Mouse (Mus musculus): ENCODE measurements at regions not wholly inside any gene's neighbourhood (a gene's known extent, or its start where the extent isn't known, plus 50 kb on each side); places are given as distances from the start of the nearest gene placed in this dataset.

GRCm38 (mm10) chr13:84057456-84057855 is 164.6 kb upstream of the Tmem161b start:
- Histone ChIP-seq H3K9me3 (replicated peaks; ENCODE audit: control insufficient read depth, low read length) (no peaks in the 10 kb centered on the region), H3K9ac (ENCODE audit: low read depth, low read length) (no peak overlapping the region), H3K27me3 (ENCODE audit: control insufficient read depth, insufficient read depth, low read length) (no peaks in the 10 kb centered on the region), H3K4me1 (ENCODE audit: control insufficient read depth, insufficient read depth, low read length) (no peaks in the 10 kb centered on the region), H3K4me2 (no peak overlapping the region), H3K36me3 (ENCODE audit: control insufficient read depth, insufficient read depth, low read length) (no peaks in the 10 kb centered on the region), H3K4me3 (ENCODE audit: low read depth, low read length) (no peak overlapping the region), H3K27ac (ENCODE audit: low read depth, low read length) (no peak overlapping the region)
- no peak for ATAC-seq (replicated peaks; ENCODE audit: insufficient number of reproducible peaks, low FRiP score, low TSS enrichment)

DNA sequence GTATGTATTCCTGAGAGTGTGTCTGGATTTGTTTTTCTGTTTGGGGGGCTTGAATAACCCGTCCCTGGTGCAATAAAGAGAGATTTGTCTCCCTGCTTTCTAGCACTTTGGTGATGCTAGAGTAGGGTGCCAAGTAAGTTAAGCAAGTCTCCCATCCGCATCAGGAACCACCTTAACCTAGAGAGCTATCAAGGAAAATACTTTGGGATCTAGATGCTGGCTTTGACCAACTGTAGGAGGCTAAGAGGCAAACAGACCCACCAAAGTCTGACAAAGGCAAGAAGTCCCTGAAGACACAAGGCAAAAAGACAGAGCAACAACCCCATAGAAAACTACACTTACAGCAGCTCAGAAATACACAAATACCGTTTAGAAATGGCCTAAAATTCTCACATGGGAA is 163.8 kb upstream of the Tmem161b start:
- Histone ChIP-seq H3K36me3 (ENCODE audit: control insufficient read depth, insufficient read depth, low read length) (no peaks in the 10 kb centered on the region), H3K27me3 (ENCODE audit: control insufficient read depth, insufficient read depth, low read length) (no peaks in the 10 kb centered on the region), H3K4me2 (no peak overlapping the region), H3K9ac (ENCODE audit: low read depth, low read length) (no peak overlapping the region), H3K27ac (ENCODE audit: low read depth, low read length) (no peak overlapping the region), H3K4me3 (ENCODE audit: low read depth, low read length) (no peak overlapping the region), H3K4me1 (ENCODE audit: control insufficient read depth, insufficient read depth, low read length) (no peaks in the 10 kb centered on the region), H3K9me3 (replicated peaks; ENCODE audit: control insufficient read depth, low read length) (no peaks in the 10 kb centered on the region)
- WGBS (ENCODE audit: insufficient replicate concordance), result 71% methylated on average over 3 of the region's 3 CpGs
- ATAC-seq (replicated peaks; ENCODE audit: insufficient number of reproducible peaks, low FRiP score, low TSS enrichment), result no peak

- no peak overlapping the region for H3K4me3 ChIP-seq (ENCODE audit: low read depth, low read length)
- WGBS (ENCODE audit: insufficient replicate concordance), result 14% methylated on average over 10 of the region's 10 CpGs
- H3K4me2 ChIP-seq, result peak overlapping the region; percentile 47
- H3K9me3 ChIP-seq (replicated peaks; ENCODE audit: control insufficient read depth, low read length), result no peaks in the 10 kb centered on the region
- peak; percentile 22; the same call in 1 of the 2 replicates for ATAC-seq (replicated peaks; ENCODE audit: insufficient number of reproducible peaks, low FRiP score, low TSS enrichment)
- no peaks in the 10 kb centered on the region for H3K4me1 ChIP-seq (ENCODE audit: control insufficient read depth, insufficient read depth, low read length)
- no peaks in the 10 kb centered on the region for H3K36me3 ChIP-seq (ENCODE audit: control insufficient read depth, insufficient read depth, low read length)
- no peak overlapping the region for H3K27ac ChIP-seq (ENCODE audit: low read depth, low read length)
- H3K9ac ChIP-seq (ENCODE audit: low read depth, low read length), result 0 out of 2 replicates have a peak overlapping the region, but pooled peaks have one; percentile 28
- no peaks in the 10 kb centered on the region for H3K27me3 ChIP-seq (ENCODE audit: control insufficient read depth, insufficient read depth, low read length)
Observed at GRCm38 (mm10) chr13:84059031-84059651, 163.0 kb upstream of the Tmem161b start.

- no peaks in the 10 kb centered on the region for H3K4me1 ChIP-seq (ENCODE audit: control insufficient read depth, insufficient read depth, low read length)
- no peak for ATAC-seq (replicated peaks; ENCODE audit: insufficient number of reproducible peaks, low FRiP score, low TSS enrichment)
- H3K9me3 ChIP-seq (replicated peaks; ENCODE audit: control insufficient read depth, low read length), result no peaks in the 10 kb centered on the region
- no peak overlapping the region for H3K4me2 ChIP-seq
- no peaks in the 10 kb centered on the region for H3K27me3 ChIP-seq (ENCODE audit: control insufficient read depth, insufficient read depth, low read length)
- H3K27ac ChIP-seq (ENCODE audit: low read depth, low read length), result no peak overlapping the region
- WGBS (ENCODE audit: insufficient replicate concordance), result 18% methylated on average over 5 of the region's 5 CpGs
- no peak overlapping the region for H3K4me3 ChIP-seq (ENCODE audit: low read depth, low read length)
- H3K9ac ChIP-seq (ENCODE audit: low read depth, low read length), result no peak overlapping the region
- H3K36me3 ChIP-seq (ENCODE audit: control insufficient read depth, insufficient read depth, low read length), result no peaks in the 10 kb centered on the region
Observed at GRCm38 (mm10) chr13:84059661-84060452, 162.2 kb upstream of the Tmem161b start.

- H3K27me3 ChIP-seq (ENCODE audit: control insufficient read depth, insufficient read depth, low read length), result no peaks in the 10 kb centered on the region
- WGBS (ENCODE audit: insufficient replicate concordance), result 66% methylated on average over 3 of the region's 3 CpGs
- no peak overlapping the region for H3K27ac ChIP-seq (ENCODE audit: low read depth, low read length)
- no peak for ATAC-seq (replicated peaks; ENCODE audit: insufficient number of reproducible peaks, low FRiP score, low TSS enrichment)
- H3K36me3 ChIP-seq (ENCODE audit: control insufficient read depth, insufficient read depth, low read length), result no peaks in the 10 kb centered on the region
- H3K9me3 ChIP-seq (replicated peaks; ENCODE audit: control insufficient read depth, low read length), result no peaks in the 10 kb centered on the region
- H3K4me2 ChIP-seq, result no peak overlapping the region
- no peak overlapping the region for H3K9ac ChIP-seq (ENCODE audit: low read depth, low read length)
- no peaks in the 10 kb centered on the region for H3K4me1 ChIP-seq (ENCODE audit: control insufficient read depth, insufficient read depth, low read length)
- H3K4me3 ChIP-seq (ENCODE audit: low read depth, low read length), result no peak overlapping the region
Observed at GRCm38 (mm10) chr13:84060453-84060834, 161.7 kb upstream of the Tmem161b start.

- no peak for ATAC-seq (replicated peaks; ENCODE audit: insufficient number of reproducible peaks, low FRiP score, low TSS enrichment)
Observed at GRCm38 (mm10) chr13:84060906-84061305, 161.2 kb upstream of the Tmem161b start.

GRCm38 (mm10) chr13:84061820-84062480 is 160.1 kb upstream of the Tmem161b start:
- Histone ChIP-seq H3K9me3 (replicated peaks; ENCODE audit: control insufficient read depth, low read length) (no peaks in the 10 kb centered on the region), H3K36me3 (ENCODE audit: control insufficient read depth, insufficient read depth, low read length) (no peaks in the 10 kb centered on the region), H3K27ac (ENCODE audit: low read depth, low read length) (no peak overlapping the region), H3K4me3 (ENCODE audit: low read depth, low read length) (no peak overlapping the region), H3K9ac (ENCODE audit: low read depth, low read length) (no peak overlapping the region), H3K4me2 (no peak overlapping the region), H3K4me1 (ENCODE audit: control insufficient read depth, insufficient read depth, low read length) (no peaks in the 10 kb centered on the region), H3K27me3 (ENCODE audit: control insufficient read depth, insufficient read depth, low read length) (no peaks in the 10 kb centered on the region)
- ATAC-seq (replicated peaks; ENCODE audit: insufficient number of reproducible peaks, low FRiP score, low TSS enrichment), result no peak
- 46% methylated on average over 7 of the region's 7 CpGs for WGBS (ENCODE audit: insufficient replicate concordance)

More at GRCm38 (mm10) chr13:84060906-84061305, 161.2 kb upstream of the Tmem161b start:
- Histone ChIP-seq H3K4me1 (ENCODE audit: control insufficient read depth, insufficient read depth, low read length) (no peaks in the 10 kb centered on the region), H3K27me3 (ENCODE audit: control insufficient read depth, insufficient read depth, low read length) (no peaks in the 10 kb centered on the region), H3K9ac (ENCODE audit: low read depth, low read length) (no peak overlapping the region), H3K27ac (ENCODE audit: low read depth, low read length) (no peak overlapping the region), H3K4me3 (ENCODE audit: low read depth, low read length) (no peak overlapping the region), H3K9me3 (replicated peaks; ENCODE audit: control insufficient read depth, low read length) (no peaks in the 10 kb centered on the region), H3K4me2 (no peak overlapping the region), H3K36me3 (ENCODE audit: control insufficient read depth, insufficient read depth, low read length) (no peaks in the 10 kb centered on the region)
- 78% methylated on average over 3 of the region's 3 CpGs for WGBS (ENCODE audit: insufficient replicate concordance)

DNA sequence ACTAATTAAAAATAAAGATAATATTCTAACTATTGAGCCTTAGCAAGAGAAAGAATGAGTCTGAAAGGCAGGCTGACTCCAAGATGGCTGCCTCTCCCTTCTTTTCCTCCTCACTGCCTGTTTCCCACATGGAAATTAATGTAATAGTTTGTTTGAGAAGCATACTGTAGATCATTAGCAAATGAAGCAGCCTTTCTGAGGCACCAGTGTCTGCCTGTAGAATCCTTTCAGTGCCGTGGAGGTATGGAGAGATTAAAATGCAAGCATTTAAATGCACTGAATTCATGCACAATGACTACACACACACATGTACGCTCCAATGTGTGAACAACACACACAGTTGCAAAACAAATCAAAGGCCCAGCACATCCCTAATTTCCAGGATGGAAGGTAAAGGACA is 159.5 kb upstream of the Tmem161b start:
- no peak overlapping the region for H3K4me2 ChIP-seq
- no peak for ATAC-seq (replicated peaks; ENCODE audit: insufficient number of reproducible peaks, low FRiP score, low TSS enrichment)
- no peaks in the 10 kb centered on the region for H3K36me3 ChIP-seq (ENCODE audit: control insufficient read depth, insufficient read depth, low read length)
- WGBS (ENCODE audit: insufficient replicate concordance), result 72% methylated on average over 2 of the region's 2 CpGs
- no peak overlapping the region for H3K4me3 ChIP-seq (ENCODE audit: low read depth, low read length)
- no peak overlapping the region for H3K9ac ChIP-seq (ENCODE audit: low read depth, low read length)
- no peaks in the 10 kb centered on the region for H3K4me1 ChIP-seq (ENCODE audit: control insufficient read depth, insufficient read depth, low read length)
- no peaks in the 10 kb centered on the region for H3K27me3 ChIP-seq (ENCODE audit: control insufficient read depth, insufficient read depth, low read length)
- H3K27ac ChIP-seq (ENCODE audit: low read depth, low read length), result no peak overlapping the region
- H3K9me3 ChIP-seq (replicated peaks; ENCODE audit: control insufficient read depth, low read length), result no peaks in the 10 kb centered on the region

Data from heart, embryonic 11.5 days (tissue).